Mouse (Mus musculus): ENCODE results near the gene Treml2. TPM values are rescaled to one million over a fixed set of nuclear protein-coding genes. Genes with fewer than 3 reads are reported as not detected.

Treml2 gene
- not detected for polyA plus RNA-seq (2014; fragmentation: Illumina TruSeq; extraction: RNeasy Lipid Tissue Mini Kit (QIAGEN cat#74804); ENCODE audit: low read depth, low replicate concordance)

DNA sequence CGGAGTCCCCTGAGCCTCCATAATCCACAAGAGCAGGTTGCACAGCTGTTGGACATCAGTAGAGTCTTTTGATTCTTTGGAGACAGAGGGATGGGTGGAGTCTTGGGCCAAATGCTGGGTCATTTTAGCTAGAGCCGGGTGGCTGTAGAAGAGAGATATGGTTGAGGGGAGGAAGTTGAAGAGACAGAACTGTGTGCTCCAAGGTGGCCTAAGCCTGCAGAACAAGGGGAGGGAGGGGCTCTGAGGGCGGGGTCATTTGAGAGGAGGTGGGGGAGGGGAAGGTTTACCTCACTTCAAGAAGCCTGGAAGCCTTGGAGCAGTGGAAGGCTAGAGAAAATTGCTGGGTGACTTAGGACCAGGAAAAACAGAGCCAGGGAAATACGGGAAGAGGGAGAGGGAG is at the start of gene Treml2:
TSS of gene Treml2 (plus strand) at position 296 of the 400 bp plus-strand sequence.

DNA sequence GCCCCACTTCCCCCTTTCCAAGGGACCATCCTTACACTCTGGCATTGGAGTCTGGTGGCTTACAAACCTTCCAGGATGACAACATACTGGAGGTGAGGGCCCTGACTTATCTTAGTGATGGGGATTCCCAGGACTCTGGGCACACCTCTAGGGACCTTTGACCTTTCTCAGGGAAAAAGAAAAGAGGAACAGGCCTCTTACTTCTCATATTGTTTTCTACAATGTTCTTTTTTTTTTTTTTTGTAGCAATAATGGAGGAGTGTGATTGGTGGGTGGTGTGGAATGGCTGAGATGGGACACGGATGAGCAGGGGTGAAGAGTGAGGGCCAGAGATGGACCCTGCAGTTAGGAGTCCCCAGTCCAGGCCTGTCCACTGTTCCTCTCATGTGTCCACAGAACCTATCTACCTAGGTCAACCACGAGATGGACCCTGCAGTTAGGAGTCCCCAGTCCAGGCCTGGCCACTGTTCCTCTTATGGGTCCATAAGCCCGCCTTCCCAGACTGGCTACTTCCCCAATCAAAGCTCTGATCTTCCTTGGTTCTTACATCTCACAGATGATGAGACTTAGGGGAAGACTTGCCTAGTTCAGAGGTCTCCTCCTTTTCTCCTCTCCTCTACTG is 35.4 kb upstream of the Treml2 start, which contains the start of gene Treml4:
TSS of gene Treml4 (plus strand) at position 555 of the 622 bp plus-strand sequence.

DNA sequence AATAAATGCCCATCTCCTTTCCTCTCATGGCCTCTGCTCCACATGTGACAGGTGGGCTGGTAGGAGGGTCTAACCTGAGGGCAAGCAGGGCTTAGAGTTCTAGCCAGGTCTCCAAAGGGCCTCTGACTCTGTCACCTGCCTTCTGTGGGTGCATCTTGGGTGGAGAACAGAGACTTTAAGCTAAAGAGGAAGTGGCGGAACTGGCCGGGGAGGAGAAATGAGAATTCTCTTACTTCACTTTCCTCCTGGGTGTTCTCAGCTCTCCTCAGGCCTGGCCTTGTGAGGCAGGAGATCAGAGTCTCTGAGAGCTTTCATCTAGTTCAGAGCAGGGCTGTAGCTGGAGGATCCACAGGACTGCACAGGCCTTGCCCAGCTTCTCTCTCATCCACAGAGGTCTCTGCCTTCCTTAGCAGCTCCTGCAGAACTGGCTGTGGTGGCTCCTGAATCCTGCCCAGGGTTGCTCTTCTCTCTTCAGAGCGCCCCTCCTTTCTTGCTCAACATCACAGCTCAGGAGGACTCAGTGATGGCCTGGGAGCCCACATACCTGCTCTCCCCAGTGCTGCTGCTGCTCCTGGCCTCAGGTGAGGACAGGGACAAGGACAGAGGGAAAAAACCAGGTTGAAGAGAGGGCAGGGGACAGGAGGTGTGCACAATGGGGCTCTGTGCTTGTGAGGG is 16.7 kb downstream of the Treml2 start, which contains the start of gene B430306N03Rik:
TSS of gene B430306N03Rik (plus strand) at position 237 of the 675 bp plus-strand sequence.

DNA sequence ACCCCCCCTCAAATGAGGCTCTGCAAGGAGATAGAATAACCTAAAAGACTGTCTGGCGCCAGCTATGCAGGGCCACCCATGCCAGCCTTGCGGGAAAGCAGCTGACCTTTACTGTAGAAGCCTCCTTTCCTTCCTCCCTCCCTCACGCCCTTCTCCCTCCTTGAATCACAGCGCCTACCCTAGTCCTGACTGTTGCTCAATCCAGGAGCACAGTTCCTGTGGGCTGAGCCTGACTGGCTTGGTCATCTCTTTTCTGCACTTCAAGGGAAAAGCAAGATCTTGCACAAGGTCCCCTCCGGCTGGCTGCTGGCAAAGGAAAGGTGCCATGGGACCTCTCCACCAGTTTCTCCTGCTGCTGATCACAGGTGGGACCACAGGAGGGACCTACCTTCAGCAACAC is 46.9 kb downstream of the Treml2 start, which contains the start of gene Trem2:
TSS of gene Trem2 (plus strand) at position 171 of the 400 bp plus-strand sequence.

DNA sequence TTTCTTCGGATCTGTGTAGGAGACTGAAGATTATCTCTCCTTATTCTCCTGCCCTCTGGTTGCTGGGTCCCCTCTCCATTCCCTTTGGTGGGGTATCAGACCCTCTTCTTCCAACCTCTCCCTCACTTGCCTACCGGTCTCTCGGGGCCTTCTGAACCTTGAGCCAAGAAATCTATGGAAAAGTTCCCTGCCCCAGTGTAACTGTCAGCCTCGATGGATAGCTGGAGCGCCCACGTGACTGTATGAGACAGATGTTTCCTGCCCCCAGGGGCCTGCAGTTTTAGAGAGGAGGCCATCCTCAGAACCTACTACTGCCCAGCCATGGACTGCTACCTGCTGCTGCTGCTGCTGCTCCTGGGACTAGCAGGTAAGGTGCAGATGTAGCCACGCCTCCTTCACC is 60.3 kb downstream of the Treml2 start, which contains the start of gene Treml1:
TSS of gene Treml1 (plus strand) at position 301 of the 400 bp plus-strand sequence.

Other genes starting within 250 kb of the Treml2 start
- gene 1700067P10Rik, start 210.2 kb upstream of the Treml2 start, polyA plus RNA-seq (2014; fragmentation: Illumina TruSeq; extraction: RNeasy Lipid Tissue Mini Kit (QIAGEN cat#74804); ENCODE audit: low read depth, low replicate concordance), result 79.1 TPM
- not detected for gene 9830107B12Rik, start 153.2 kb upstream of the Treml2 start, polyA plus RNA-seq (2014; fragmentation: Illumina TruSeq; extraction: RNeasy Lipid Tissue Mini Kit (QIAGEN cat#74804); ENCODE audit: low read depth, low replicate concordance)
- gene A530064D06Rik, start 132.2 kb upstream of the Treml2 start, polyA plus RNA-seq (2014; fragmentation: Illumina TruSeq; extraction: RNeasy Lipid Tissue Mini Kit (QIAGEN cat#74804); ENCODE audit: low read depth, low replicate concordance), result 0.11 TPM
- gene Trem1, start 66.7 kb upstream of the Treml2 start, polyA plus RNA-seq (2014; fragmentation: Illumina TruSeq; extraction: RNeasy Lipid Tissue Mini Kit (QIAGEN cat#74804); ENCODE audit: low read depth, low replicate concordance), result 1.6 TPM
- not detected for gene Trem3, start 51.7 kb upstream of the Treml2 start, polyA plus RNA-seq (2014; fragmentation: Illumina TruSeq; extraction: RNeasy Lipid Tissue Mini Kit (QIAGEN cat#74804); ENCODE audit: low read depth, low replicate concordance)
- gene Treml4, start 35.2 kb upstream of the Treml2 start, polyA plus RNA-seq (2014; fragmentation: Illumina TruSeq; extraction: RNeasy Lipid Tissue Mini Kit (QIAGEN cat#74804); ENCODE audit: low read depth, low replicate concordance), result not detected
- 2.6 TPM for gene B430306N03Rik, start 16.6 kb downstream of the Treml2 start, polyA plus RNA-seq (2014; fragmentation: Illumina TruSeq; extraction: RNeasy Lipid Tissue Mini Kit (QIAGEN cat#74804); ENCODE audit: low read depth, low replicate concordance)
- not detected for gene Trem2, start 46.9 kb downstream of the Treml2 start, polyA plus RNA-seq (2014; fragmentation: Illumina TruSeq; extraction: RNeasy Lipid Tissue Mini Kit (QIAGEN cat#74804); ENCODE audit: low read depth, low replicate concordance)
- gene Treml1, start 60.4 kb downstream of the Treml2 start, polyA plus RNA-seq (2014; fragmentation: Illumina TruSeq; extraction: RNeasy Lipid Tissue Mini Kit (QIAGEN cat#74804); ENCODE audit: low read depth, low replicate concordance), result not detected
- gene Nfya, start 110.4 kb downstream of the Treml2 start, polyA plus RNA-seq (2014; fragmentation: Illumina TruSeq; extraction: RNeasy Lipid Tissue Mini Kit (QIAGEN cat#74804); ENCODE audit: low read depth, low replicate concordance), result 12.8 TPM
- gene Oard1, start 110.5 kb downstream of the Treml2 start, polyA plus RNA-seq (2014; fragmentation: Illumina TruSeq; extraction: RNeasy Lipid Tissue Mini Kit (QIAGEN cat#74804); ENCODE audit: low read depth, low replicate concordance), result 43.5 TPM
- gene Apobec2, start 133.4 kb downstream of the Treml2 start, polyA plus RNA-seq (2014; fragmentation: Illumina TruSeq; extraction: RNeasy Lipid Tissue Mini Kit (QIAGEN cat#74804); ENCODE audit: low read depth, low replicate concordance), result 0.39 TPM
- gene Tspo2, start 152.0 kb downstream of the Treml2 start, polyA plus RNA-seq (2014; fragmentation: Illumina TruSeq; extraction: RNeasy Lipid Tissue Mini Kit (QIAGEN cat#74804); ENCODE audit: low read depth, low replicate concordance), result not detected
- gene Unc5cl, start 155.4 kb downstream of the Treml2 start, polyA plus RNA-seq (2014; fragmentation: Illumina TruSeq; extraction: RNeasy Lipid Tissue Mini Kit (QIAGEN cat#74804); ENCODE audit: low read depth, low replicate concordance), result not detected

Measured in testis, adult 10 weeks (tissue).